Mouse (Mus musculus) midbrain, embryonic 12.5 days (tissue): ENCODE results near the gene Thsd4. TPM values are rescaled to one million over a fixed set of nuclear protein-coding genes. Genes with fewer than 3 reads are reported as not detected.

Experiments
- ATAC-seq: fragments of 200-750 bp; cut with Nextera tagmentation; 2 replicates; pipeline ENCODE4 v1.8.0; 2017; ENCODE audit warnings: low read depth, moderate TSS enrichment, moderate library complexity; ENCODE audit not compliant: low FRiP score
- H3K27ac ChIP-seq: fragments of 300-500 bp; sonication (generic); replicated peaks from 2 replicates; pipeline ENCODE4 v1.5.1; 2016; ENCODE audit warnings: mild to moderate bottlenecking
- H3K27me3 ChIP-seq: fragments of 300-500 bp; sonication (generic); 2 replicates; pipeline ENCODE4 v1.6.1; 2016; ENCODE audit warnings: mild to moderate bottlenecking
- H3K36me3 ChIP-seq: fragments of 300-500 bp; sonication (generic); 2 replicates; pipeline ENCODE4 v1.6.1; 2016
- H3K4me1 ChIP-seq: fragments of 300-500 bp; sonication (generic); 2 replicates; pipeline ENCODE4 v1.6.1; 2016
- H3K4me2 ChIP-seq: fragments of 300-500 bp; sonication (generic); replicated peaks from 2 replicates; pipeline ENCODE4 v1.6.1; 2016; ENCODE audit warnings: mild to moderate bottlenecking, moderate library complexity
- H3K4me3 ChIP-seq: fragments of 300-500 bp; sonication (generic); 2 replicates; pipeline ENCODE4 v1.5.1; 2016; ENCODE audit warnings: mild to moderate bottlenecking
- H3K9ac ChIP-seq: fragments of 300-500 bp; sonication (generic); replicated peaks from 2 replicates; pipeline ENCODE4 v1.6.1; 2016; ENCODE audit warnings: mild to moderate bottlenecking, moderate library complexity
- H3K9me3 ChIP-seq: fragments of 300-500 bp; sonication (generic); 2 replicates; pipeline ENCODE4 v1.6.1; 2016; ENCODE audit warnings: mild to moderate bottlenecking
- WGBS: fragments of 180-500 bp; shearing (Covaris S2); methylation state at CpG from one replicate; pipeline ENCODE4 v1.1.7; 2016; 5-methylcytosine and 5-hydroxymethylcytosine counted together
- polyA plus RNA-seq: library from polyadenylated mRNA; unstranded; fragments of >200 nt; fragmentation: Nextera tagmentation; extraction: Ambion mirVana; gene quantifications from 2 replicates; pipeline ENCODE4 v1.2.1, GENCODE M21; 2016

Thsd4 gene
- polyA plus RNA-seq, 1 experiment from 2014 or later, result 12.8 TPM

DNA sequence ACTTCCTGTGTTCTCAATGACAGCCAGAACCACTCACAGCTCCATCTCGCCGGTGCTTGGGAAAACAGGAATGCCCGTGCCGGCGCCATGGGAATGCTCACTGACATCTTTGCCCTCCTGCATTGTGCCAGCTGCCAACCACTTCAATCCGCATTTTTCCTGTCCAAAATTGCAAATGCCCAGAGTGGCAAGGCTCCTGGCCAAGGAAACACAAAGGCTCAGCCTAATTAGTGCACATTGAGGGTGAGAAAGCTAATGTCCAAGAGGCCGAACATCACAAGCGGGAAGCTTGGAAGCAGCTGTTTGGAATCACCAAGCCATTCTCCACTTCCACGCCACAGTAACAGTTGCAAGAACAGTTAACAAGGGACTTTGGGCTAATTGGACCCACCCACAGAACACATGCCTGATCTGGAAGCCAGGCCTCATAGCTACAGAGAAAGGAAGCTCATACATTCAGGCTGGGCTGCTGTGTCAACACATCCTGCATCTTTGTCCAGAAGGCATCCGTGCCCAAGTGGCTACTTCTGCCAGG is 210.2 kb downstream of the Thsd4 start:
- Histone ChIP-seq H3K4me1 (peaks cover 18% of the 10 kb centered on the region), H3K9ac (no peak overlapping the region)
- ATAC-seq, result no peak

DNA sequence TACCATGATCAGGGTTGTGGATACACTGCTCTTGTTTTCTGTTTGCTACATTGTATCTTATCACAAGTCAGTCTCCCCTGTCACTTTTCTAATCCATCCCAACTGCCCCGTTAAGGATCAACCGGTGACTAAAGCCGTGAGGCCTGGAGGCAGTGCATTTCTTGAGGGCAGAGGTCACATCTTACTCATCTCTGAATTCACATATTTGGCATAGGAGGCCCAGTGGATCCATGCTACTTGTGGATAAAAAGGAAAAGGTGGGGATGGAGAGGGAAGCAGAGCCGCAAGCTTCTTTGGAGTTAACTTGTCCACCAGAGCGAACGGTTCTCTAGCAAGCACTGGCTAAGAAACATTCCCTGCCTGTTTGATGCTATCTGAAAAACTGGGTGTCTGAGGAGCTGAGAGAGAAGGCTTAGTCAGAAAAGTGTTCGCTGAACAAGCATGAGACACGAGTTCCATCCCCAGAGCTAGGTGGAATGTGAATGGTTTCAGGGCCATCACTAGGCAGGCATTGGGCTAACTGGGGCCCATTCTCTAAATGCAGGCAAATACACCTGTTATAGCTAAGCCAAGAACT is 211.0 kb downstream of the Thsd4 start:
- H3K4me2 ChIP-seq, result no peak overlapping the region
- H3K4me3 ChIP-seq, result no peak overlapping the region
- WGBS, result 70% methylated on average over 8 of the region's 8 CpGs
- H3K9ac ChIP-seq, result no peak overlapping the region
- no peaks in the 10 kb centered on the region for H3K27me3 ChIP-seq
- no peaks in the 10 kb centered on the region for H3K9me3 ChIP-seq
- no peaks in the 10 kb centered on the region for H3K36me3 ChIP-seq
- H3K27ac ChIP-seq, result no peak overlapping the region
- ATAC-seq, result no peak
- H3K4me1 ChIP-seq, result peaks cover 18% of the 10 kb centered on the region

More for the DNA sequence above, 210.2 kb downstream of the Thsd4 start:
- H3K4me2 ChIP-seq, result no peak overlapping the region
- no peak overlapping the region for H3K4me3 ChIP-seq
- 75% methylated on average over 10 of the region's 10 CpGs for WGBS
- H3K9me3 ChIP-seq, result no peaks in the 10 kb centered on the region
- H3K27me3 ChIP-seq, result no peaks in the 10 kb centered on the region
- peak overlapping the region; percentile 30; the same call in 1 of the 2 replicates for H3K27ac ChIP-seq
- H3K36me3 ChIP-seq, result no peaks in the 10 kb centered on the region

DNA sequence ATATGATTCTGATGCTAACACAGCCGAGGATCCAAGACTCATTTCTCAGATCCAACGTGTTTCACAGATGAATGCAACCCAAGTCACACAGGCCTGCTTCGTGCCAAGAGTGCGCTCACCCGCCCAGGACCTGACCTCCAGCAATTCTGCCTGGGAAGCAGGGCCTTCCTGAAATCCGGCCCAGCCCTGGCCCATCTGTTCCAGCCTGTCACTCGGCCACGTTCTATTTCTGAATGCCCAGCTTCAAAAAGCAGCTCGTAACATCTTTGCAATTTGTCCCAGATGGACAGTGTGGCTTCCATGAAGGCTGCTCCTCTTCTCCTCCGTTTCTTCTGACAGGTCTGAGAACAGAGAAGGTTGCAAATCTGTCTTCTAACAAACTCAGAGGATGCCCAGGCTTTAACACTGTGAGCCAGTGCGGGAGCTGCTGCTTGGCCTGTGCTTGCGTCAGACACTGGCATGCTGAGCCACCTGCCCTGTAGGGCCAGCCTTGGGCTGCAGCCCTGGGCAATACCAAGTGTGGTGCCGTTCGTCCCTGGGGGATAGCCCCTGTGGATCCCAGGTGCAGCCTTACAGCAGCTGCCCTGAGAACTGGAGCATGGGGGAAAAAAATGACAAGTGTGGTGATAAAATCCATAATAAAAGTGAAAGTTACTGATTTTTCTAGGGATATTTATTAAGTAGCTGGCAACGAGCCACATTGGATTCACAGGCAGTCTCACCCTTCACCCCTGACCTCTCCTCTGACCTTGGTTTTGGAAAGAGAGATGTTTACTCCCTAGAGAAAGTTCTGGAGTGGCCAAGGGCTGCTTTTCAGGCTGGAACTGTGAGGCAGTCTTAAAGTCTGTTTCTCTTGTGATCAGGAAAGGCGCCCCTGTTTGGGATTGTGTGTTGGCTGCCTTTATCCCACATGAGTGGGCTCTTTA is 211.8 kb downstream of the Thsd4 start:
- Histone ChIP-seq H3K36me3 (no peaks in the 10 kb centered on the region), H3K4me3 (no peak overlapping the region), H3K4me2 (no peak overlapping the region), H3K9me3 (no peaks in the 10 kb centered on the region), H3K4me1 (peaks cover 18% of the 10 kb centered on the region), H3K27me3 (no peaks in the 10 kb centered on the region), H3K27ac (0 out of 2 replicates have a peak overlapping the region, but pooled peaks have one; percentile 1), H3K9ac (no peak overlapping the region)
- no peak for ATAC-seq
- 66% methylated on average over 16 of the region's 16 CpGs for WGBS

DNA sequence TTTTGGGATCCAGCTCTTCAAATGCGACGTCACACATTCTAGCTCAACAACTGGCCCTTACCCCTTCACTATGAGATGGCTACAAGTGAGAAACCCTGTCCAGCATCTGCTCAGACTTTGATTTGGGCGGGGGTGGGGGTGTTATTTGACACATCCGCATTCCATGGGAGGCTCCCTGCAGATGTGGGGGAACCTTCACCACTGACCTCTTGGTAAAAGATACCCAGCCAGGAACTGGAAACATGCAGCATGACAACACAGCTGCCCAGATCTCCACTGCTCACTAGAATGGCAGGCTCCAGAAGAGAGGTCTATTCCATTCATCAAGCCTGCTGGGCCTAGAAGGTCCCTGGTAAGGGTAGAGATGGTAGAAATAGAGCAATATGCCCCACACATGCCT is 213.7 kb downstream of the Thsd4 start:
- WGBS, result 72% methylated on average over 4 of the region's 4 CpGs
- H3K4me3 ChIP-seq, result no peak overlapping the region

DNA sequence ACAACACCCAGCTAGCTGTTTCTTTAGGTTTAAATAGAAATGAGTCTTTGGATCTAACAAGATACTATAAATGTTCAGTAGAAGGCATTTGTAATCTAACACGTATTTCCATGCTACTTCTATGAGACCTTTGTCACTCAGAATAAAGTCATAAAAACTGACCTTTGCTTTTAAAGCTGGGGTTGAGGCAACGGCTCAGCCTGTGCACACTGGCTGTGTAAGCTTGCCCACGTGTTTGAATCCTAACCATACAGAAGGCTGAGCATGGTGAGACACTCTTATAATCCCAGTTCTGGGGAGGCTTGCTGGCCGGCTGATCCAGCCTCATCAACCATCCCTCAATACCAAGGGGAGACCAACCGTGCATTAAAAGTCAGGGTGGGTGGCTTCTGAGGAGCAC is 214.4 kb downstream of the Thsd4 start:
- no peak for ATAC-seq
- H3K27me3 ChIP-seq, result peaks cover 4% of the 10 kb centered on the region; the same call in 1 of the 2 replicates
- H3K4me2 ChIP-seq, result no peak overlapping the region
- no peak overlapping the region for H3K4me3 ChIP-seq
- no peak overlapping the region for H3K27ac ChIP-seq
- no peaks in the 10 kb centered on the region for H3K9me3 ChIP-seq
- 83% methylated on average over 5 of the region's 5 CpGs for WGBS
- no peak overlapping the region for H3K9ac ChIP-seq
- peaks cover 13% of the 10 kb centered on the region for H3K4me1 ChIP-seq
- no peaks in the 10 kb centered on the region for H3K36me3 ChIP-seq

More for the DNA sequence above, 213.7 kb downstream of the Thsd4 start:
- Histone ChIP-seq H3K4me1 (peaks cover 13% of the 10 kb centered on the region), H3K9ac (no peak overlapping the region), H3K4me2 (no peak overlapping the region), H3K27me3 (peaks cover 4% of the 10 kb centered on the region; the same call in 1 of the 2 replicates), H3K9me3 (no peaks in the 10 kb centered on the region), H3K27ac (no peak overlapping the region), H3K36me3 (no peaks in the 10 kb centered on the region)
- ATAC-seq, result no peak

DNA sequence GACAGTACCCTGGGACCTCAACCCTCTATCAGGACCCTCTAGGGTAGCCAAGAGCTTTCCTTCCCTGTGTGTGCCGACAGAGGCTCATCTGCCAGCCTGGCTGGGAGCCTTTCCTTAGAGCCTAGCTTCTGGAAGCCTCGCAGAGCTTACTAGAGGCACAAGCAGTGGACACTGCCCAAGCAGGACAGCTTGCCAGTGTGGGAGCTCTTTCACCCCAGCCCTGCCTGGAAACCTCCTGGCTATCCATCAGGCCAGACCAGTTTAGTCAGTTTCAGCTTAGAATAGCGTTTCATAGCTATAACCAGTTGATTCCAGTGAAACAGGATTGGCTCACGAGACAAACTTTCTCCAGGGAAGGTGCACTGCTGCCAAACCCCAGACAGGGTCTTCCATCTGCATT is 215.6 kb downstream of the Thsd4 start:
- peaks cover 4% of the 10 kb centered on the region; the same call in 1 of the 2 replicates for H3K27me3 ChIP-seq
- ATAC-seq, result no peak
- peaks cover 4% of the 10 kb centered on the region; the same call in 1 of the 2 replicates for H3K4me1 ChIP-seq
- H3K4me2 ChIP-seq, result no peak overlapping the region
- no peaks in the 10 kb centered on the region for H3K9me3 ChIP-seq
- no peak overlapping the region for H3K27ac ChIP-seq
- no peaks in the 10 kb centered on the region for H3K36me3 ChIP-seq
- no peak overlapping the region for H3K9ac ChIP-seq
- H3K4me3 ChIP-seq, result no peak overlapping the region
- 92% methylated on average over 4 of the region's 4 CpGs for WGBS

DNA sequence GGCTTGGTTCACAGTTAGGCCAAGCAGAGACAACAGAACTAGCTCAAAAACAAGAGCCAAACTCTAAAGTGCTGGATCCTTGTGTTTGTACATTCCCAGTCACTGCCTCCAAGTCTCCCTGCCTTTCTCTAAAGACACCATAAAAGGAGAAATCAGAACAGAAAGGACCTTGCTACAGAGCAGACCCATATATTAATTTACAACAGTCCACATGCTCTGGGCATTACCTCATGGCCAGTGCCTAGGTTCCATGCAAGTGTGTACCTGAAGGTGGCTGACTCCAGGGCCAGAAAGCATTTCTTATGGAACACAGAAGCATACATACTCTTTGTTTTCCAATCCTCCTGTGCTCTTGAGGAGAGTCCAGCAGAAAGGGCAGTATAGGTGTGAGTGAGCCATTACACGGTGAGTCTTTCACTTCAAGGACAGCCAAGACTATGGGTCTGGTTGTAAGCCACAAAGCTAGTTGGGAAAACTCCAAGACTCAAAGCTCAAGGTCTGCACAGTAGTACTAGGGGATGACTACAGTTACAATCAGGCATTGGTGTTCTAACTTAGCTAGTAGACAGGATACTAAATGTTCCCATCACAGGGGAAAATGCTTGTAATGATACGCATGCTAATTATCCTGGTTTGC is 216.5 kb downstream of the Thsd4 start:
- no peak overlapping the region for H3K4me3 ChIP-seq
- H3K27me3 ChIP-seq, result peaks cover 4% of the 10 kb centered on the region; the same call in 1 of the 2 replicates
- no peak overlapping the region for H3K27ac ChIP-seq
- peaks cover 4% of the 10 kb centered on the region; the same call in 1 of the 2 replicates for H3K4me1 ChIP-seq
- no peak overlapping the region for H3K4me2 ChIP-seq
- H3K9me3 ChIP-seq, result peaks cover 8% of the 10 kb centered on the region; the same call in 1 of the 2 replicates
- H3K9ac ChIP-seq, result no peak overlapping the region
- H3K36me3 ChIP-seq, result no peaks in the 10 kb centered on the region
- 97% methylated on average over 2 of the region's 2 CpGs for WGBS
- no peak for ATAC-seq

DNA sequence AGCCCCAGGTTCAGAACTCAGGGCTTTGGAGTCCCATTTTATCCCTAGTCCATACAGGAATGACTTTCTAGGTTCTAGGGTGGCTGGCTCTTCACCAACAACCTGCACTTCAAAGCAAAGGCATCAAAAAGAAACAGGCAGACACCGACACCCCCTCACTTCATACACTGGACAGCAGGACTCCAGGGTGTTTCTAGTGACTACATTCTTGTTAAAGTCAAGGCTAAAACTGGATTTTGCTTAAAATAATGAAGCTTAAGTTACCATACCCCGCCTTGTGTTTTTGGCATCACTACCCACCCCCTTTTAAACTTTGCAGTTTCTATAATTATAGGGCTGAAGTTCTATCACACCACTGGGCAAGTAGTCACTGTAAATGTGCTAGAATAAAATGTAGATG is 225.6 kb downstream of the Thsd4 start:
- no peaks in the 10 kb centered on the region for H3K36me3 ChIP-seq
- H3K27me3 ChIP-seq, result no peaks in the 10 kb centered on the region
- H3K4me3 ChIP-seq, result no peak overlapping the region
- ATAC-seq, result no peak
- H3K4me1 ChIP-seq, result no peaks in the 10 kb centered on the region
- H3K27ac ChIP-seq, result no peak overlapping the region
- WGBS, result 83% methylated on average over 2 of the region's 2 CpGs
- H3K9me3 ChIP-seq, result peaks cover 8% of the 10 kb centered on the region; the same call in 1 of the 2 replicates
- no peak overlapping the region for H3K9ac ChIP-seq
- no peak overlapping the region for H3K4me2 ChIP-seq

DNA sequence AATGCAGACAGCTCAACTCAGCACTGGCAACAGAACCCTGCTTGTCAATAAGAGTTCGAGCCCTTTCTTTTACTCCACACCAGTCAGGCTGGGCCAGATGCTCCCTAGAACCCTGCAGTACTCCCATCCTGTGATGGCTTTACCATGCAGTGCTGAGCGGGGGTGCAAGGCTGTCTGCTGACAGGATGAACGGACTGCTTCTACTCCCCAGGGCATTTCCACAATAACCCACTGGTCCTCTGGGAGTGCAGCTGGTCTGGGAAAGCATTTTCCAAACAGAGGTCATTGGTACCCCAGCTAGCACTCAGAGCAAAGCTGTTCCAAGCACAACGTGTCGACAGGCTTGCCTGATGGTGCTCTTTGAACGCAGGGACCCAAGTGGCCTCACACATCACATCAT is 226.6 kb downstream of the Thsd4 start:
- Histone ChIP-seq H3K9me3 (no peaks in the 10 kb centered on the region), H3K4me2 (no peak overlapping the region), H3K27me3 (no peaks in the 10 kb centered on the region), H3K4me1 (no peaks in the 10 kb centered on the region), H3K9ac (no peak overlapping the region), H3K27ac (no peak overlapping the region), H3K36me3 (no peaks in the 10 kb centered on the region), H3K4me3 (no peak overlapping the region)
- no peak for ATAC-seq
- WGBS, result 74% methylated on average over 6 of the region's 6 CpGs

DNA sequence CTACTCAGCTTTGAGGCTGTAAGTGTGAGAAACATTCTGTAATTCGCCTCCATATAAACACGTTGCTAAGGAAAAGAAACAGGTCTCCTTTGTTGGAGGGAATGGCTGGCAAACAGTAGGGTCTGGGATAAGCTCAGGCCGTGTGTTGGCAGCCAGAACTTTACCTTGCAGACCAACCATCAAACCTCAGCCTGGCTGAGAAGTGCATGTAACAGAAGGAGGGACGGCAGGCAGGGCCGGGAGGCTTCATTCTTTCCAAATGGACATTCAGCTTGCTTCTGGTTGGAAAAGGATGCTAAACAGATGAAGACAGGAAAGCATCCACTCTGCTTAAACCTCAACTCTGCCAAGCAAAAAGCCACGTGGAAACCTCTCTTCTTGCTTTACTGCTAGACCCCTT is 228.7 kb downstream of the Thsd4 start:
- no peak overlapping the region for H3K4me3 ChIP-seq
- 84% methylated on average over 6 of the region's 6 CpGs for WGBS
- no peak overlapping the region for H3K9ac ChIP-seq
- H3K27me3 ChIP-seq, result no peaks in the 10 kb centered on the region
- no peaks in the 10 kb centered on the region for H3K36me3 ChIP-seq
- H3K9me3 ChIP-seq, result no peaks in the 10 kb centered on the region
- no peak overlapping the region for H3K4me2 ChIP-seq
- no peaks in the 10 kb centered on the region for H3K4me1 ChIP-seq
- no peak for ATAC-seq
- H3K27ac ChIP-seq, result no peak overlapping the region

DNA sequence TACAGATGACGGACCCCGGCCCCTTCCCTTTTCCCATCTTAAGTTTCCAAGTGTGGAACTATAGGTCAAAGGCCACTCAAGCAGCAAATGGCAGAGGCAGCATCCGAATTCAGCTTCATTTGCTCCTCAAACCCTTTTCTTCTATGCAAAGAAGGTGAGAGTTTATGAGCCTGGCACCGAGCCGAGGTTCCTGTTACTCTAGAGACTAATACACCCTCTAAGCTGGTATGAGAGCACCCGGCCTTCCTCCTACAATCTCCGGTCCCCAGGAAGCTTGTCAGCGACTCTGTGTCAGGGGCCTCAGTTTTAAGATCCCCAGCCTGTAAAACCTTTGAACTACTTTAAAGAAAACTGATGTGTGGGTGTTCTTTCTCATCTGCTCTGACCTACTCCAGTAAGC is 231.1 kb downstream of the Thsd4 start:
- H3K4me3 ChIP-seq, result no peak overlapping the region
- H3K4me1 ChIP-seq, result peaks cover 6% of the 10 kb centered on the region; the same call in 1 of the 2 replicates
- no peak overlapping the region for H3K9ac ChIP-seq
- H3K27me3 ChIP-seq, result no peaks in the 10 kb centered on the region
- no peaks in the 10 kb centered on the region for H3K9me3 ChIP-seq
- H3K36me3 ChIP-seq, result no peaks in the 10 kb centered on the region
- H3K27ac ChIP-seq, result no peak overlapping the region
- ATAC-seq, result no peak
- WGBS, result 79% methylated on average over 8 of the region's 8 CpGs
- H3K4me2 ChIP-seq, result no peak overlapping the region
